Mouse (Mus musculus) MEL (cell line): ENCODE results near the gene Slc44a4. TPM values are rescaled to one million over a fixed set of nuclear protein-coding genes. Genes with fewer than 3 reads are reported as not detected.
A peak's percentile ranks its signal among the peaks of the same experiment; 100 is the strongest.

Experiments used
- DNase-seq: peaks from one replicate; pipeline ENCODE4 v3.0.0; 2011; ENCODE audit warnings: low read depth, low spot score
- H3K27ac ChIP-seq: 2 replicates; pipeline ENCODE4 v1.5.1; 2012; ENCODE audit warnings: low read depth, mild to moderate bottlenecking, control low read depth, low read length, moderate library complexity; ENCODE audit not compliant: control insufficient read depth
- H3K27me3 ChIP-seq, 2 experiments: fragments of 150-350 bp in 1 of 2; sonication (generic) in 1 of 2; 2 replicates each; pipeline ENCODE4 v1.6.1; 2012; ENCODE audit warnings: low read length in 2 of 2, mild to moderate bottlenecking in 2 of 2, improper control_type of control experiment in 1 of 2, moderate library complexity in 1 of 2; ENCODE audit not compliant: insufficient read depth in 2 of 2, control insufficient read depth in 1 of 2
- H3K36me3 ChIP-seq, 2 experiments: 2 replicates each; pipeline ENCODE4 v1.6.1; 2012 to 2014; ENCODE audit warnings: low read length in 2 of 2, improper control_type of control experiment in 1 of 2, inconsistent platforms in 1 of 2, mild to moderate bottlenecking in 1 of 2; ENCODE audit not compliant: insufficient read depth in 2 of 2, control insufficient read depth in 1 of 2
- H3K4me1 ChIP-seq, 2 experiments: fragments of 150-350 bp in 1 of 2; sonication (generic) in 1 of 2; 2 replicates each; pipeline ENCODE4 v1.6.1; 2012; ENCODE audit warnings: low read length in 2 of 2, improper control_type of control experiment in 1 of 2, mild to moderate bottlenecking in 1 of 2; ENCODE audit not compliant: insufficient read depth in 2 of 2, control insufficient read depth in 1 of 2
- H3K4me3 ChIP-seq, 2 experiments: fragments of 150-350 bp in 1 of 2; sonication (generic) in 1 of 2; 2 replicates each; pipeline ENCODE4 v1.5.1; 2012; ENCODE audit warnings: low read depth in 2 of 2, low read length in 2 of 2, mild to moderate bottlenecking in 2 of 2, moderate library complexity in 2 of 2, control low read depth in 1 of 2, improper control_type of control experiment in 1 of 2; ENCODE audit not compliant: control insufficient read depth in 1 of 2, insufficient read depth in 1 of 2
- H3K79me2 ChIP-seq: 2 replicates; pipeline ENCODE4 v1.6.1; 2012; ENCODE audit warnings: mild to moderate bottlenecking, low read length, moderate library complexity; ENCODE audit not compliant: control insufficient read depth, poor library complexity, insufficient read depth
- H3K9ac ChIP-seq: 2 replicates; pipeline ENCODE4 v1.6.1; 2012; ENCODE audit warnings: low read depth, mild to moderate bottlenecking, control low read depth, low read length, moderate library complexity; ENCODE audit not compliant: control insufficient read depth, poor library complexity, severe bottlenecking
- H3K9me3 ChIP-seq: fragments of 150-350 bp; sonication (generic); replicated peaks from 2 replicates; pipeline ENCODE4 v1.6.1; 2012; ENCODE audit warnings: mild to moderate bottlenecking, low read length, improper control_type of control experiment, moderate library complexity; ENCODE audit not compliant: insufficient read depth
- CHD1 ChIP-seq: IDR thresholded peaks from 2 replicates; pipeline ENCODE4 v1.6.1; 2012; ENCODE audit warnings: low read depth, mild to moderate bottlenecking, inconsistent platforms, low read length, improper control_type of control experiment
- E2F4 ChIP-seq: IDR thresholded peaks from 2 replicates; pipeline ENCODE4 v1.6.1; 2011; ENCODE audit warnings: low read depth, low read length, improper control_type of control experiment, borderline replicate concordance
- ELF1 ChIP-seq: IDR thresholded peaks from 2 replicates; pipeline ENCODE4 v1.6.1; 2014; ENCODE audit warnings: low read depth, mild to moderate bottlenecking, inconsistent platforms, low read length, improper control_type of control experiment, moderate library complexity
- EP300 ChIP-seq, 2 experiments: IDR thresholded peaks; 2 replicates each; pipeline ENCODE4 v1.6.1; 2011; ENCODE audit warnings: improper control_type of control experiment in 2 of 2, low read length in 2 of 2, low read depth in 1 of 2, mild to moderate bottlenecking in 1 of 2
- ETS1 ChIP-seq: IDR thresholded peaks from 2 replicates; pipeline ENCODE4 v1.6.1; 2012; ENCODE audit warnings: low read depth, mild to moderate bottlenecking, inconsistent platforms, low read length, improper control_type of control experiment, moderate library complexity
- GABPA ChIP-seq: IDR thresholded peaks from 2 replicates; pipeline ENCODE4 v1.6.1; 2012; ENCODE audit warnings: low read depth, mild to moderate bottlenecking, inconsistent platforms, low read length, improper control_type of control experiment, moderate library complexity
- GATA1 ChIP-seq: IDR thresholded peaks from 2 replicates; pipeline ENCODE4 v1.6.1; 2011; ENCODE audit warnings: low read depth, low read length, improper control_type of control experiment
- HCFC1 ChIP-seq: IDR thresholded peaks from 2 replicates; pipeline ENCODE4 v1.6.1; 2012; ENCODE audit warnings: low read depth, mild to moderate bottlenecking, inconsistent platforms, low read length, improper control_type of control experiment, moderate library complexity
- JUND ChIP-seq: IDR thresholded peaks from 2 replicates; pipeline ENCODE4 v1.6.1; 2011; ENCODE audit warnings: low read depth, mild to moderate bottlenecking, improper control_type of control experiment, low read length
- MAX ChIP-seq: IDR thresholded peaks from 2 replicates; pipeline ENCODE4 v1.6.1; 2011; ENCODE audit warnings: low read length, improper control_type of control experiment
- MYB ChIP-seq: IDR thresholded peaks from 2 replicates; pipeline ENCODE4 v1.6.1; 2011; ENCODE audit warnings: mild to moderate bottlenecking, low read depth, low read length, improper control_type of control experiment
- POLR2A ChIP-seq, 2 experiments: IDR thresholded peaks; 2 replicates each; pipeline ENCODE4 v1.6.1; 2011 to 2012; ENCODE audit warnings: low read length in 2 of 2, mild to moderate bottlenecking in 2 of 2, control low read depth in 1 of 2, improper control_type of control experiment in 1 of 2, low read depth in 1 of 2, moderate library complexity in 1 of 2; ENCODE audit not compliant: control insufficient read depth in 1 of 2, insufficient read depth in 1 of 2, poor library complexity in 1 of 2
- RAD21 ChIP-seq: IDR thresholded peaks from 2 replicates; pipeline ENCODE4 v1.6.1; 2011; ENCODE audit warnings: mild to moderate bottlenecking, low read depth, low read length, improper control_type of control experiment
- RCOR1 ChIP-seq: IDR thresholded peaks from 2 replicates; pipeline ENCODE4 v1.6.1; 2012; ENCODE audit warnings: low read depth, mild to moderate bottlenecking, inconsistent platforms, low read length, improper control_type of control experiment
- SIN3A ChIP-seq: IDR thresholded peaks from 2 replicates; pipeline ENCODE4 v1.6.1; 2012; ENCODE audit warnings: low read length, improper control_type of control experiment, inconsistent platforms
- SMC3 ChIP-seq: IDR thresholded peaks from 2 replicates; pipeline ENCODE4 v1.6.1; 2011; ENCODE audit warnings: low read depth, low read length, improper control_type of control experiment
- TCF12 ChIP-seq: IDR thresholded peaks from 2 replicates; pipeline ENCODE4 v1.6.1; 2014; ENCODE audit warnings: low read depth, mild to moderate bottlenecking, inconsistent platforms, low read length, improper control_type of control experiment, moderate library complexity
- UBTF ChIP-seq: IDR thresholded peaks from 2 replicates; pipeline ENCODE4 v1.6.1; 2012; ENCODE audit warnings: low read depth, mild to moderate bottlenecking, inconsistent platforms, low read length, improper control_type of control experiment, moderate library complexity, borderline replicate concordance; ENCODE audit not compliant: insufficient read depth
- USF2 ChIP-seq, 2 experiments: IDR thresholded peaks; 2 replicates each; pipeline ENCODE4 v1.6.1; 2011 to 2012; ENCODE audit warnings: improper control_type of control experiment in 2 of 2, low read length in 2 of 2, borderline replicate concordance in 1 of 2, inconsistent platforms in 1 of 2, low read depth in 1 of 2, mild to moderate bottlenecking in 1 of 2; ENCODE audit not compliant: insufficient read depth in 1 of 2
- ZKSCAN1 ChIP-seq: IDR thresholded peaks from 2 replicates; pipeline ENCODE4 v1.6.1; 2012; ENCODE audit warnings: low read depth, mild to moderate bottlenecking, inconsistent platforms, low read length, improper control_type of control experiment, moderate library complexity
- ZMIZ1 ChIP-seq: IDR thresholded peaks from 2 replicates; pipeline ENCODE4 v1.6.1; 2012; ENCODE audit warnings: low read depth, mild to moderate bottlenecking, inconsistent platforms, low read length, improper control_type of control experiment, moderate library complexity
- ZNF384 ChIP-seq: IDR thresholded peaks from 2 replicates; pipeline ENCODE4 v1.6.1; 2012; ENCODE audit warnings: low read depth, mild to moderate bottlenecking, inconsistent platforms, low read length, improper control_type of control experiment
- polyA plus RNA-seq, 2 experiments: library from polyadenylated mRNA; stranded (reverse) in 1 of 2; unstranded in 1 of 2; fragments of >175 nt in 1 of 2; fragments of >200 nt in 1 of 2; gene quantifications; 2 replicates each; pipeline versions ENCODE4 v1.2.1 to v1.2.4; 2012; ENCODE audit warnings: low replicate concordance in 2 of 2, low read depth in 1 of 2; ENCODE audit not compliant: insufficient read length in 2 of 2, insufficient read depth in 1 of 2, missing spikeins in 1 of 2
- total RNA-seq: library from RNA; depleted of rRNA; stranded (reverse); fragments of 300-350 nt; gene quantifications from 2 replicates; pipeline ENCODE4 v1.2.3, GENCODE M21; 2012

Gene Slc44a4
- total and polyA plus RNA-seq, 3 experiments, result 0.06 to 0.12 TPM; not detected in 1

GRCm38 (mm10) chr17:34941344-34942041 lies 27.2 kb downstream of the Slc44a4 start:
- peaks cover 0 to 13% of the 10 kb centered on the region in 2 experiments; a peak in 2 of 4 replicates for H3K36me3 ChIP-seq
- H3K27ac ChIP-seq, result peak overlapping the region; percentile 96
- H3K9ac ChIP-seq, result peak overlapping the region; percentile 66
- DNase-seq, result peak; percentile 82
- H3K79me2 ChIP-seq, result no peaks in the 10 kb centered on the region
- peak overlapping the region; percentile 45 to 54 for H3K4me3 ChIP-seq
- no peaks in the 10 kb centered on the region for H3K27me3 ChIP-seq
- TF ChIP-seq SIN3A (peak; percentile 79), GATA1 (peak; percentile 81), ZKSCAN1 (no peak), JUND (0 out of 2 replicates have a peak, but pooled peaks have one; percentile 19), EP300 (IDR thresholded peaks at IDR 0.05; ENCODE audit: low read depth in 1 of 2, low read length in 2 of 2) (peak; percentile 72 to 88), ZNF384 (peak; percentile 91), SMC3 (no peak), POLR2A (IDR thresholded peaks at IDR 0.05; ENCODE audit: control insufficient read depth in 1 of 2, insufficient read depth in 1 of 2, low read depth in 1 of 2, low read length in 2 of 2, poor library complexity in 1 of 2) (peak in 1 of 2 experiments; percentile 39; a peak in 1 of 4 replicates), ETS1 (peak; percentile 46), RCOR1 (peak; percentile 66), UBTF (no peak), ELF1 (peak; percentile 59; the same call in 1 of the 2 replicates), TCF12 (peak; percentile 61; the same call in 1 of the 2 replicates), MYB (peak; percentile 78), HCFC1 (peak; percentile 64)
- H3K9me3 ChIP-seq, result no peaks in the 10 kb centered on the region
- peaks cover 2 to 10% of the 10 kb centered on the region in 2 experiments for H3K4me1 ChIP-seq

GRCm38 (mm10) chr17:34943128-34943815 lies 29.0 kb downstream of the Slc44a4 start:
- TF ChIP-seq SMC3, result no peak
- no peak for TF ChIP-seq GABPA
- TF ChIP-seq JUND, result no peak
- no peak for TF ChIP-seq TCF12
- no peak for TF ChIP-seq USF2 (IDR thresholded peaks at IDR 0.05; ENCODE audit: borderline replicate concordance in 1 of 2, insufficient read depth in 1 of 2, low read depth in 1 of 2, low read length in 2 of 2)
- no peak for TF ChIP-seq CHD1
- TF ChIP-seq GATA1, result no peak
- no peak for TF ChIP-seq RAD21
- no peak for TF ChIP-seq MYB
- no peak for TF ChIP-seq MAX
- TF ChIP-seq E2F4, result no peak
- no peak for TF ChIP-seq ZMIZ1
- no peak for TF ChIP-seq RCOR1
- no peak for DNase-seq

More at GRCm38 (mm10) chr17:34943128-34943815, 29.0 kb downstream of the Slc44a4 start:
- Histone ChIP-seq H3K79me2 (no peaks in the 10 kb centered on the region), H3K27ac (no peak overlapping the region), H3K4me3 (no peak overlapping the region), H3K27me3 (no peaks in the 10 kb centered on the region), H3K4me1 (peaks cover 2 to 10% of the 10 kb centered on the region in 2 experiments), H3K36me3 (peaks cover 0 to 13% of the 10 kb centered on the region in 2 experiments; a peak in 2 of 4 replicates), H3K9ac (no peak overlapping the region), H3K9me3 (no peaks in the 10 kb centered on the region)
